Mouse (Mus musculus) small intestine, adult 2 months (tissue): ENCODE results near the gene Kat7.

Experiments used
- CTCF ChIP-seq: fragments of 200-500 bp; IDR thresholded peaks from 2 replicates; pipeline ENCODE4 v1.5.1; 2012; ENCODE audit warnings: low read depth, mild to moderate bottlenecking, control low read depth, inconsistent platforms, low read length, moderate library complexity, mixed read lengths; ENCODE audit not compliant: insufficient replicate concordance, insufficient read length; ENCODE audit errors: extremely low read depth
- POLR2A ChIP-seq: fragments of 200-500 bp; IDR thresholded peaks from 2 replicates; pipeline ENCODE4 v1.6.1; 2012; ENCODE audit warnings: low read depth, mild to moderate bottlenecking, control low read depth, inconsistent platforms, low read length, moderate library complexity

- no peak for TF ChIP-seq POLR2A
- no peak for TF ChIP-seq CTCF
Observed at GRCm38 (mm10) chr11:95282331-95282730, 27.7 kb downstream of the Kat7 start.
